Mouse (Mus musculus) embryonic facial prominence, embryonic 14.5 days (tissue): ENCODE data around the gene Myo1c. TPM values are rescaled to one million over a fixed set of nuclear protein-coding genes. Genes with fewer than 3 reads are reported as not detected.

ENCODE experiments used
- ATAC-seq: fragments of 200-750 bp; cut with Nextera tagmentation; 2 replicates; pipeline ENCODE4 v1.8.0; 2017; ENCODE audit warnings: low read depth, moderate number of reproducible peaks, moderate TSS enrichment
- DNase-seq: peaks from one replicate; pipeline ENCODE4 v3.0.0-alpha.2; 2015; ENCODE audit warnings: low spot score
- H3K27ac ChIP-seq: fragments of 300-500 bp; sonication (generic); replicated peaks from 2 replicates; pipeline ENCODE4 v1.5.1; 2014; ENCODE audit warnings: low read depth, mild to moderate bottlenecking, low read length, moderate library complexity
- H3K27me3 ChIP-seq: fragments of 300-500 bp; sonication (generic); replicated peaks from 2 replicates; pipeline ENCODE4 v1.6.1; 2014; ENCODE audit warnings: low read length; ENCODE audit not compliant: control insufficient read depth, insufficient read depth
- H3K36me3 ChIP-seq: fragments of 300-500 bp; sonication (generic); 2 replicates; pipeline ENCODE4 v1.6.1; 2014; ENCODE audit warnings: low read length, mixed read lengths; ENCODE audit not compliant: control insufficient read depth, insufficient read depth
- H3K4me1 ChIP-seq: fragments of 300-500 bp; sonication (generic); 2 replicates; pipeline ENCODE4 v1.6.1; 2014; ENCODE audit warnings: antibody characterized with exemption, low read length; ENCODE audit not compliant: control insufficient read depth, insufficient read depth
- H3K4me2 ChIP-seq: fragments of 300-500 bp; sonication (generic); 2 replicates; pipeline ENCODE4 v1.6.1; 2014; ENCODE audit warnings: low read depth, mild to moderate bottlenecking, low read length, moderate library complexity, mixed read lengths
- H3K4me3 ChIP-seq: fragments of 300-500 bp; sonication (generic); 2 replicates; pipeline ENCODE4 v1.5.1; 2014; ENCODE audit warnings: low read depth, mild to moderate bottlenecking, low read length
- H3K9ac ChIP-seq: fragments of 300-500 bp; sonication (generic); 2 replicates; pipeline ENCODE4 v1.6.1; 2014; ENCODE audit warnings: low read depth, mild to moderate bottlenecking, low read length, moderate library complexity, mixed read lengths
- H3K9me3 ChIP-seq: fragments of 300-500 bp; sonication (generic); 2 replicates; pipeline ENCODE4 v1.6.1; 2016; ENCODE audit warnings: low read length; ENCODE audit not compliant: control insufficient read depth
- WGBS: fragments of 180-500 bp; shearing (Covaris S2); extraction: QIAGEN DNeasy Blood & Tissue Kit; methylation state at CpG from one replicate; pipeline ENCODE4 v1.1.7; 2014; 5-methylcytosine and 5-hydroxymethylcytosine counted together
- polyA plus RNA-seq: library from polyadenylated mRNA; unstranded; fragments of >200 nt; fragmentation: Nextera tagmentation; extraction: Ambion mirVana; gene quantifications from 2 replicates; pipeline ENCODE4 v1.2.1, GENCODE M21; 2014

The Myo1c gene
- polyA plus RNA-seq, 1 experiment from 2014 or later, result 49.7 TPM

DNA sequence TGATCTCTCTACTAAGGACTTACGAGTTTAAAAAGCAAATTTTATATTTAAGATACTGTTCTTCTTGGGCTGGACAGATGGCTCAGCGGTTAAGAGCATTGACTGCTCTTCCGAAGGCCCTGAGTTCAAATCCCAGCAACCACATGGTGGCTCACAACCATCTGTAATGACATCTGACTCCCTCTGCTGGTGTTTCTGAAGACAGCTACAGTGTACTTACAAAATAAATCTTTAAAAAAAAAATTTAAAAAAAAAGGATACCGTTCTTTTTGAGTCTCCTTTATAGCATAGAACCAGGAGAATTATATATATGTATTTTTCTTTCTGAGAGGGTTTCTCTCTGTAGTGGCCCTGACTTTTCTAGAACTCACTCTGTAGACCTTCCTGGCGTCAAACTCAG is 50.3 kb downstream of the Myo1c start:
- H3K4me3 ChIP-seq, result no peak overlapping the region
- no peaks in the 10 kb centered on the region for H3K9me3 ChIP-seq
- no peak for ATAC-seq

DNA sequence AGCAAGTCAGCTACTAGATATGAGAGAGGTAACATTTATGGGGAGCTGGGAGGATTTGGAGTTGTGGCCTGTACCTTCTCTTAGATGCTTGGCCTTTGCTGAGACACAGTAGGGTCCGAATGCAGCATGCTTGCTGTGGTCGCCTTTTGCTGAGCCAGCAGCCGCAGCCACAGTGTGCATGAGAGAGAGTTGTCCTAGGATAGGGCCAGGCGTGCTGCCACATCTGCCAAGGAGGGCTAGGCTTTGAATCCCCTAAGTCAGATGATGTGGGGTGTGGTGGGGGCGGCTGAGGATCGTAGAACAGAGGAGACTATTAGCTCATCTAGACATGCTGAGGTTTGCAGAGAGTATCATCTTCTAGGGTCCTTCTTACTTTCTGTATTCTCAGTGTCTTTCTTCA is 52.5 kb downstream of the Myo1c start:
- Histone ChIP-seq H3K27me3 (no peaks in the 10 kb centered on the region), H3K9me3 (no peaks in the 10 kb centered on the region), H3K4me2 (no peak overlapping the region), H3K4me1 (no peaks in the 10 kb centered on the region), H3K4me3 (no peak overlapping the region), H3K36me3 (peaks cover 85% of the 10 kb centered on the region), H3K9ac (no peak overlapping the region), H3K27ac (no peak overlapping the region)
- ATAC-seq, result no peak
- WGBS, result 93% methylated on average over 6 of the region's 6 CpGs
- DNase-seq, result no peak

More for the DNA sequence above, 50.3 kb downstream of the Myo1c start:
- no peak overlapping the region for H3K27ac ChIP-seq
- DNase-seq, result no peak
- H3K27me3 ChIP-seq, result no peaks in the 10 kb centered on the region
- H3K4me2 ChIP-seq, result no peak overlapping the region
- H3K36me3 ChIP-seq, result peaks cover 87% of the 10 kb centered on the region
- 95% methylated on average over 5 of the region's 5 CpGs for WGBS
- H3K9ac ChIP-seq, result no peak overlapping the region
- no peaks in the 10 kb centered on the region for H3K4me1 ChIP-seq

DNA sequence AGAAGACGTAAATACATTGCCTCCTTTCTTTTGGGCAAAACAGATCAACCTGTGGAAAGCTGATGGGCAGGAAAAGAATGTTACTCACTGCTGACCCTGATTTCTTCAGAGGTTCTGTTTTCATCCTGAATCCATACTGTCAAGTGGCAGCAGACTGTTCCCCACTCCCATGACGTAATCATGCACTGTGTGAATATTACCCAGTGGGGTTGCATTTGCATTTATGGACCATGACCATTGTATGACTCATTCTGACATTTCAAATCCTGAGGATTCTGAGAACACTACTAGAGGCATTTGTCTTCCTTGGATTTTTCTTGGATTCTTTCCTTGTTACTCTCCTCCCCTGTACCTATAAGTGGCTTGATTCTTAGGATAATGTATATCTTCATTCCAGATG is 53.4 kb downstream of the Myo1c start:
- H3K4me1 ChIP-seq, result no peaks in the 10 kb centered on the region
- no peak overlapping the region for H3K27ac ChIP-seq
- H3K36me3 ChIP-seq, result peaks cover 75% of the 10 kb centered on the region
- H3K4me3 ChIP-seq, result no peak overlapping the region
- DNase-seq (no peak), ATAC-seq (no peak)
- no peaks in the 10 kb centered on the region for H3K9me3 ChIP-seq
- 93% methylated on average over 2 of the region's 2 CpGs for WGBS
- no peaks in the 10 kb centered on the region for H3K27me3 ChIP-seq
- H3K9ac ChIP-seq, result no peak overlapping the region
- no peak overlapping the region for H3K4me2 ChIP-seq

DNA sequence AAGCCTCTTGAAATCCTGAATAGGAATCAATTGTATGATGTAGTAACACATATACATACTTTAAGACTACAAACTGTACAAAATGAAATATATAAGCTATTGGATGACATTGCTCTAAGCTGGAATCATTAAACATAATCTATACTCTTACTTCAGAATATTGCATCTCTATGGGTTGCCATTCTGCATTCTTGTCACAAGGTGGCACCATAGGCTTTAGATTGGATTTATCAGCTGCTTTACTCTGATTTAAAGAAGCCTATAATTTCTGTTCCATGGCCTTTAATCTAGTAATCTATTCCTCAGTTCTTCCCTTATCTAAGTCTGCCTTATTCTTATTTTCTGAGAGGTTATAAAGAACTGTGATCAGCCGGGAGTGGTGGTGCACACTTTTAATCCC is 63.6 kb downstream of the Myo1c start:
- Histone ChIP-seq H3K27me3 (no peaks in the 10 kb centered on the region), H3K27ac (no peak overlapping the region), H3K4me3 (no peak overlapping the region), H3K4me2 (no peak overlapping the region), H3K4me1 (no peaks in the 10 kb centered on the region), H3K9ac (no peak overlapping the region), H3K36me3 (no peaks in the 10 kb centered on the region), H3K9me3 (0 out of 2 replicates have a peak, but pooled peaks cover 6% of the 10 kb centered on the region)
- no peak for ATAC-seq
- no peak for DNase-seq
- 93% methylated on average over 1 of the region's 1 CpGs for WGBS

DNA sequence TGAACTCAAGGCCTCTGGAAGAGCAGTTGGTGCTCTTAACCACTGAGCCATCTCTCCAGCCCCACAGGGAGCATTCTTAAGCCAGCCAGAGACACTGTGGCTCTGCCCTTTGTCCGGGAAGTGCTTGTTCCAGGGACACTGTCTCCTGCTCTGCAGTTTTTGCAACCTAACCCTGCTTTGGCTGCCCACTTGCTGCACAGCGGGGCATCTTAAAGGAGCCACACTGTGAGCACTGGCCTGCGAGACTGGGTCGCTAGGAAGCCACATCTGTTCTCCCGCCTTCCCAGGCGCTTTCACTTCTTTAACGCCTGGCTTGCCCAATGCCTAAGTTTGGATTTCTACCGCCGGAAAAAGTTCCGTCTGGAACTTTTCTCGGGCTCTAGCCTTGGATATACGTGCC is 65.3 kb downstream of the Myo1c start:
- no peak for DNase-seq
- no peak for ATAC-seq
- no peaks in the 10 kb centered on the region for H3K4me1 ChIP-seq
- no peak overlapping the region for H3K4me3 ChIP-seq
- H3K4me2 ChIP-seq, result peak overlapping the region; percentile 21
- H3K36me3 ChIP-seq, result no peaks in the 10 kb centered on the region
- H3K9ac ChIP-seq, result no peak overlapping the region
- no peaks in the 10 kb centered on the region for H3K27me3 ChIP-seq
- 0 out of 2 replicates have a peak, but pooled peaks cover 6% of the 10 kb centered on the region for H3K9me3 ChIP-seq
- WGBS, result 20% methylated on average over 12 of the region's 12 CpGs
- H3K27ac ChIP-seq, result no peak overlapping the region

DNA sequence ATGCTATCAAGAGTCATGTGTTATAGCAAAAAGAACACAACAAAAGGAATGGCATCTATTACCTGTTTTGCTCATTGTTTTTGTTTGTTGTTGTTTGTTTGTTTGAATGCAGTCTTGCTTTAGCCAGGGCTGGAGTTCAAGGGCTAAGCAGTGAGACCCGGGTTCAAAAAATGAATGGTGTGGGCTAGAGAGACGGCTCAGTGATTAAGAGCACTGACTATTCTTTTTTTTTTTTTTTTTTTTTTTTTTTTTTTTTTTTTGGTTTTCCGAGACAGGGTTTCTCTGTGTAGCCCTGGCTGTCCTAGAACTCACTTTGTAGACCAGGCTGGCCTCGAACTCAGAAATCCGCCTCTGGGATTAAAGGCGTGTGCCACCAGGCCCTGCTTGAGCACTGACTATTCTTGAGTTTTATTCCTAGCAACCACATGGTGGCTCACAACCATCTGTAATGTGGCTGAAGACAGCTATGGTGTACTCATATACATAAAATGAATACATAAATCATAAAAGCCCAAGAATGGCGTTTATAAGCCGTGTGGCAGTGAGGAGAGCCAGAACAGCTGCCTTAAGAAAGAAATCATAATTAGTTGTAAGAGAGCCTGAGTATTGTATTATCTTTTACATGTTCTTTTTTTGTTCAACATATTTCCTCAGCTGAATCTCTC is 66.5 kb downstream of the Myo1c start:
- WGBS, result 85% methylated on average over 7 of the region's 8 CpGs
- Histone ChIP-seq H3K27me3 (no peaks in the 10 kb centered on the region), H3K36me3 (no peaks in the 10 kb centered on the region), H3K9me3 (peaks cover 15% of the 10 kb centered on the region; the same call in 1 of the 2 replicates), H3K27ac (no peak overlapping the region), H3K9ac (no peak overlapping the region), H3K4me1 (no peaks in the 10 kb centered on the region), H3K4me2 (no peak overlapping the region), H3K4me3 (no peak overlapping the region)
- DNase-seq (no peak), ATAC-seq (no peak)

DNA sequence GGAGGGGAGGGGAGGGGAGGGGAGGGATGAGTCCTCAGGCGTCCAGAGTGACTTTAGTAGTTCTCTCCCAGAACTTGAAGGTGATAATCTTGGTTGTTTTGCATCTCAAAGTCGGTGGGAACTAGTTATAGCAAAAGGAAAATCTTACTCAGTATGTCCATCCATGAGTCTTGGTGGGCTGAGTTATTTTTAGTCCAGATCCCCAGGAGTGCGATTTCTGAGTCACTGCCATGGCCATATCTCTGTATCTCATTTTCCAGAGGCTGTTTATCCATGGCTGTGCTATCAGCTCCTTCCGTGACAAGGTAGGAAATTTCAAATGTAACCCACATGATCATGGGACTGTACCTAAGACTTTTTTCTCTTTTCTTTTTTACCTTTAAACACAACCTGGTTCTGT is 72.0 kb downstream of the Myo1c start:
- Histone ChIP-seq H3K4me2 (no peak overlapping the region), H3K9ac (no peak overlapping the region), H3K4me3 (no peak overlapping the region), H3K4me1 (no peaks in the 10 kb centered on the region), H3K36me3 (no peaks in the 10 kb centered on the region), H3K27me3 (no peaks in the 10 kb centered on the region), H3K9me3 (peaks cover 9% of the 10 kb centered on the region; the same call in 1 of the 2 replicates), H3K27ac (no peak overlapping the region)
- ATAC-seq (no peak), DNase-seq (no peak)
- WGBS, result 51% methylated on average over 4 of the region's 4 CpGs

Other genes with a start within 250 kb of the Myo1c start
- 354 and 373 TPM in 2 replicates for gene Serpinf1, start 227.8 kb upstream of the Myo1c start, polyA plus RNA-seq
- gene Serpinf2, start 210.9 kb upstream of the Myo1c start, polyA plus RNA-seq, result not detected in 2 replicates
- 5.7 and 7.0 TPM in 2 replicates for gene Wdr81, start 195.8 kb upstream of the Myo1c start, polyA plus RNA-seq
- 19.1 and 22.7 TPM in 2 replicates for gene Tlcd2, start 188.8 kb upstream of the Myo1c start, polyA plus RNA-seq
- 76.6 and 83.5 TPM in 2 replicates for gene Prpf8, start 163.7 kb upstream of the Myo1c start, polyA plus RNA-seq
- 0.59 and 0.70 TPM in 2 replicates for gene Rilp, start 140.4 kb upstream of the Myo1c start, polyA plus RNA-seq
- gene Scarf1, start 137.0 kb upstream of the Myo1c start, polyA plus RNA-seq, result 6.9 and 7.2 TPM in 2 replicates
- 4.3 and 5.3 TPM in 2 replicates for gene Slc43a2, start 118.8 kb upstream of the Myo1c start, polyA plus RNA-seq
- 81.7 and 86.3 TPM in 2 replicates for gene Pitpna, start 62.4 kb upstream of the Myo1c start, polyA plus RNA-seq
- gene Inpp5k, start 19.5 kb upstream of the Myo1c start, polyA plus RNA-seq, result 23.7 and 29.2 TPM in 2 replicates
- 106 TPM in 2 replicates for gene Crk, start 28.8 kb downstream of the Myo1c start, polyA plus RNA-seq
- 788 and 838 TPM in 2 replicates for gene Ywhae, start 82.4 kb downstream of the Myo1c start, polyA plus RNA-seq
- 1.2 and 1.7 TPM in 2 replicates for gene Doc2b, start 145.5 kb downstream of the Myo1c start, polyA plus RNA-seq